Mouse (Mus musculus): ENCODE measurements around the gene Eif3k. TPM values are rescaled to one million over a fixed set of nuclear protein-coding genes. Genes with fewer than 3 reads are reported as not detected.

Gene Eif3k
- total RNA-seq, 1 experiment, result 474 TPM

GRCm38 (mm10) chr7:28993402-28993801 is 11.7 kb upstream of the Eif3k start:
- H3K9me3 ChIP-seq (ENCODE audit: control insufficient read depth, insufficient read depth, low read depth, low read length), result no peaks in the 10 kb centered on the region
- TF ChIP-seq ZNF384 (IDR thresholded peaks at IDR 0.05; ENCODE audit: low read depth, low read length), result no peak
- TF ChIP-seq ZC3H11A (IDR thresholded peaks at IDR 0.05; ENCODE audit: borderline replicate concordance, low read depth, low read length), result no peak
- no peak for TF ChIP-seq HCFC1 (IDR thresholded peaks at IDR 0.05; ENCODE audit: borderline replicate concordance, insufficient read depth, low read length)
- TF ChIP-seq CHD2 (IDR thresholded peaks at IDR 0.05; ENCODE audit: low read depth, low read length), result no peak
- no peak for TF ChIP-seq MAFK (IDR thresholded peaks at IDR 0.05; ENCODE audit: insufficient read depth, low read depth, low read length)
- H3K4me3 ChIP-seq (ENCODE audit: insufficient read depth in 1 of 2, low read depth in 1 of 2, low read length in 2 of 2, poor library complexity in 1 of 2, severe bottlenecking in 1 of 2), result no peak overlapping the region
- no peak for DNase-seq (ENCODE audit: low read depth, low spot score)
- no peak overlapping the region for H3K9ac ChIP-seq (ENCODE audit: insufficient read depth, low read depth, low read length, poor library complexity, severe bottlenecking)
- H3K27ac ChIP-seq (ENCODE audit: insufficient read depth, low read depth, low read length, poor library complexity, severe bottlenecking), result no peak overlapping the region
- in situ Hi-C loops (cut with MboI; ENCODE audit: low sequenced_read_pairs in 2 of 2, unreplicated experiment in 2 of 2), result no loop called here
- peaks cover 2% of the 10 kb centered on the region; the same call in 1 of the 2 replicates for H3K36me3 ChIP-seq (ENCODE audit: control insufficient read depth, insufficient read depth, low read length, poor library complexity, severe bottlenecking)
- H3K4me1 ChIP-seq (ENCODE audit: control insufficient read depth in 2 of 2, insufficient read depth in 2 of 2, low read length in 2 of 2, poor library complexity in 1 of 2), result peaks cover 0 to 17% of the 10 kb centered on the region in 2 experiments; a peak in 2 of 4 replicates

- no peaks in the 10 kb centered on the region for H3K9me3 ChIP-seq (ENCODE audit: control insufficient read depth, insufficient read depth, low read depth, low read length)
- peaks cover 2% of the 10 kb centered on the region; the same call in 1 of the 2 replicates for H3K36me3 ChIP-seq (ENCODE audit: control insufficient read depth, insufficient read depth, low read length, poor library complexity, severe bottlenecking)
- H3K4me3 ChIP-seq (ENCODE audit: insufficient read depth in 1 of 2, low read depth in 1 of 2, low read length in 2 of 2, poor library complexity in 1 of 2, severe bottlenecking in 1 of 2), result no peak overlapping the region
- H3K9ac ChIP-seq (ENCODE audit: insufficient read depth, low read depth, low read length, poor library complexity, severe bottlenecking), result no peak overlapping the region
- no peak overlapping the region for H3K27ac ChIP-seq (ENCODE audit: insufficient read depth, low read depth, low read length, poor library complexity, severe bottlenecking)
- H3K4me1 ChIP-seq (ENCODE audit: control insufficient read depth in 2 of 2, insufficient read depth in 2 of 2, low read length in 2 of 2, poor library complexity in 1 of 2), result peaks cover 0 to 17% of the 10 kb centered on the region in 2 experiments; a peak in 2 of 4 replicates
- DNase-seq (ENCODE audit: low read depth, low spot score), result no peak
- TF ChIP-seq CHD2 (IDR thresholded peaks at IDR 0.05; ENCODE audit: low read depth, low read length), result no peak
- TF ChIP-seq HCFC1 (IDR thresholded peaks at IDR 0.05; ENCODE audit: borderline replicate concordance, insufficient read depth, low read length), result no peak
- TF ChIP-seq ZC3H11A (IDR thresholded peaks at IDR 0.05; ENCODE audit: borderline replicate concordance, low read depth, low read length), result no peak
- TF ChIP-seq MAFK (IDR thresholded peaks at IDR 0.05; ENCODE audit: insufficient read depth, low read depth, low read length), result no peak
- no peak for TF ChIP-seq ZNF384 (IDR thresholded peaks at IDR 0.05; ENCODE audit: low read depth, low read length)
- in situ Hi-C loops (cut with MboI; ENCODE audit: low sequenced_read_pairs in 2 of 2, unreplicated experiment in 2 of 2), result no loop called here
Measured at GRCm38 (mm10) chr7:28992997-28993396, 11.3 kb upstream of the Eif3k start.

- DNase-seq (ENCODE audit: low read depth, low spot score), result peak; percentile 71
- H3K9me3 ChIP-seq (ENCODE audit: control insufficient read depth, insufficient read depth, low read depth, low read length), result no peaks in the 10 kb centered on the region
- in situ Hi-C loops (cut with MboI; ENCODE audit: low sequenced_read_pairs in 2 of 2, unreplicated experiment in 2 of 2), result no loop called here
- H3K36me3 ChIP-seq (ENCODE audit: control insufficient read depth, insufficient read depth, low read length, poor library complexity, severe bottlenecking), result peaks cover 2% of the 10 kb centered on the region; the same call in 1 of the 2 replicates
- peak overlapping the region; percentile 9; the same call in 1 of the 2 replicates for H3K9ac ChIP-seq (ENCODE audit: insufficient read depth, low read depth, low read length, poor library complexity, severe bottlenecking)
- no peak overlapping the region for H3K27ac ChIP-seq (ENCODE audit: insufficient read depth, low read depth, low read length, poor library complexity, severe bottlenecking)
- H3K4me1 ChIP-seq (ENCODE audit: control insufficient read depth in 2 of 2, insufficient read depth in 2 of 2, low read length in 2 of 2, poor library complexity in 1 of 2), result peaks cover 0 to 17% of the 10 kb centered on the region in 2 experiments; a peak in 2 of 4 replicates
- TF ChIP-seq ZC3H11A (IDR thresholded peaks at IDR 0.05; ENCODE audit: borderline replicate concordance, low read depth, low read length) (0 out of 2 replicates have a peak, but pooled peaks have one; percentile 30), ZNF384 (IDR thresholded peaks at IDR 0.05; ENCODE audit: low read depth, low read length) (peak; percentile 73; the same call in 1 of the 2 replicates), MAFK (IDR thresholded peaks at IDR 0.05; ENCODE audit: insufficient read depth, low read depth, low read length) (no peak), HCFC1 (IDR thresholded peaks at IDR 0.05; ENCODE audit: borderline replicate concordance, insufficient read depth, low read length) (no peak), CHD2 (IDR thresholded peaks at IDR 0.05; ENCODE audit: low read depth, low read length) (no peak)
- no peak overlapping the region for H3K4me3 ChIP-seq (ENCODE audit: insufficient read depth in 1 of 2, low read depth in 1 of 2, low read length in 2 of 2, poor library complexity in 1 of 2, severe bottlenecking in 1 of 2)
Measured at GRCm38 (mm10) chr7:28991616-28992015, 10.0 kb upstream of the Eif3k start.

- Histone ChIP-seq H3K4me1 (ENCODE audit: control insufficient read depth in 2 of 2, insufficient read depth in 2 of 2, low read length in 2 of 2, poor library complexity in 1 of 2) (peaks cover 0 to 17% of the 10 kb centered on the region in 2 experiments; a peak in 2 of 4 replicates), H3K36me3 (ENCODE audit: control insufficient read depth, insufficient read depth, low read length, poor library complexity, severe bottlenecking) (peaks cover 2% of the 10 kb centered on the region; the same call in 1 of the 2 replicates), H3K9me3 (ENCODE audit: control insufficient read depth, insufficient read depth, low read depth, low read length) (no peaks in the 10 kb centered on the region), H3K9ac (ENCODE audit: insufficient read depth, low read depth, low read length, poor library complexity, severe bottlenecking) (peak overlapping the region; percentile 49; the same call in 1 of the 2 replicates), H3K4me3 (ENCODE audit: insufficient read depth in 1 of 2, low read depth in 1 of 2, low read length in 2 of 2, poor library complexity in 1 of 2, severe bottlenecking in 1 of 2) (peak overlapping the region; percentile 65 to 66), H3K27ac (ENCODE audit: insufficient read depth, low read depth, low read length, poor library complexity, severe bottlenecking) (no peak overlapping the region)
- TF ChIP-seq MAFK (IDR thresholded peaks at IDR 0.05; ENCODE audit: insufficient read depth, low read depth, low read length) (no peak), CHD2 (IDR thresholded peaks at IDR 0.05; ENCODE audit: low read depth, low read length) (no peak), HCFC1 (IDR thresholded peaks at IDR 0.05; ENCODE audit: borderline replicate concordance, insufficient read depth, low read length) (no peak), ZNF384 (IDR thresholded peaks at IDR 0.05; ENCODE audit: low read depth, low read length) (no peak), ZC3H11A (IDR thresholded peaks at IDR 0.05; ENCODE audit: borderline replicate concordance, low read depth, low read length) (no peak)
- DNase-seq (ENCODE audit: low read depth, low spot score), result peak; percentile 85
- in situ Hi-C loops (cut with MboI; ENCODE audit: low sequenced_read_pairs in 2 of 2, unreplicated experiment in 2 of 2), result no loop called here
Measured at GRCm38 (mm10) chr7:28990766-28991273, 9.2 kb upstream of the Eif3k start.

All from ES-E14 (cell line).